Mouse (Mus musculus) ES-E14 (cell line): ENCODE data around the gene Top2a. TPM values are rescaled to one million over a fixed set of nuclear protein-coding genes. Genes with fewer than 3 reads are reported as not detected.

ENCODE experiments used
- DNase-seq: peaks from one replicate; pipeline ENCODE4 v3.0.0-alpha.2; 2013; ENCODE audit warnings: low read depth, low spot score
- H3K27ac ChIP-seq: 2 replicates; pipeline ENCODE4 v1.5.1; 2012; ENCODE audit warnings: low read depth, mild to moderate bottlenecking, low read length, moderate library complexity, mixed read lengths; ENCODE audit not compliant: poor library complexity, insufficient read depth, severe bottlenecking
- H3K36me3 ChIP-seq: 2 replicates; pipeline ENCODE4 v1.6.1; 2012; ENCODE audit warnings: mild to moderate bottlenecking, low read length, moderate library complexity, mixed read lengths; ENCODE audit not compliant: control insufficient read depth, poor library complexity, insufficient read depth, severe bottlenecking
- H3K4me1 ChIP-seq, 2 experiments: fragments of 150-350 bp in 1 of 2; sonication (generic) in 1 of 2; 2 replicates each; pipeline ENCODE4 v1.6.1; 2012; ENCODE audit warnings: low read length in 2 of 2, mild to moderate bottlenecking in 1 of 2, mixed read lengths in 1 of 2; ENCODE audit not compliant: control insufficient read depth in 2 of 2, insufficient read depth in 2 of 2, poor library complexity in 1 of 2
- H3K4me3 ChIP-seq, 2 experiments: fragments of 150-350 bp in 1 of 2; sonication (generic) in 1 of 2; 2 replicates each; pipeline ENCODE4 v1.5.1; 2012; ENCODE audit warnings: low read length in 2 of 2, low read depth in 1 of 2, mild to moderate bottlenecking in 1 of 2, mixed read lengths in 1 of 2; ENCODE audit not compliant: insufficient read depth in 1 of 2, poor library complexity in 1 of 2, severe bottlenecking in 1 of 2
- H3K9ac ChIP-seq: 2 replicates; pipeline ENCODE4 v1.6.1; 2012; ENCODE audit warnings: low read depth, mild to moderate bottlenecking, low read length, mixed read lengths; ENCODE audit not compliant: poor library complexity, insufficient read depth, severe bottlenecking
- H3K9me3 ChIP-seq: fragments of 150-350 bp; sonication (generic); 2 replicates; pipeline ENCODE4 v1.6.1; 2012; ENCODE audit warnings: low read depth, mild to moderate bottlenecking, low read length; ENCODE audit not compliant: control insufficient read depth, insufficient read depth
- CHD2 ChIP-seq: IDR thresholded peaks from 2 replicates; pipeline ENCODE4 v1.6.1; 2014; ENCODE audit warnings: mild to moderate bottlenecking, low read depth, low read length, inconsistent platforms
- HCFC1 ChIP-seq: IDR thresholded peaks from 2 replicates; pipeline ENCODE4 v1.6.1; 2012; ENCODE audit warnings: low read length, inconsistent platforms, borderline replicate concordance; ENCODE audit not compliant: insufficient read depth
- MAFK ChIP-seq: IDR thresholded peaks from 2 replicates; pipeline ENCODE4 v1.6.1; 2014; ENCODE audit warnings: mild to moderate bottlenecking, low read depth, low read length, inconsistent platforms; ENCODE audit not compliant: insufficient read depth
- ZC3H11A ChIP-seq: IDR thresholded peaks from 2 replicates; pipeline ENCODE4 v1.6.1; 2012; ENCODE audit warnings: low read depth, mild to moderate bottlenecking, inconsistent platforms, low read length, borderline replicate concordance
- ZNF384 ChIP-seq: IDR thresholded peaks from 2 replicates; pipeline ENCODE4 v1.6.1; 2012; ENCODE audit warnings: low read depth, low read length, inconsistent platforms
- in situ Hi-C, 2 experiments: fragments of 600-800 bp; cut with MboI; formaldehyde crosslinking; loops; one replicate each; pipeline ENCODE4 v1.15.1; 2025; ENCODE audit warnings: low sequenced_read_pairs in 2 of 2, inconsistent platforms in 1 of 2; ENCODE audit not compliant: unreplicated experiment in 2 of 2
- total RNA-seq: library from RNA; depleted of rRNA; stranded (reverse); fragments of 300-350 nt; gene quantifications from 2 replicates; pipeline ENCODE4 v1.2.3, GENCODE M21; 2012

Top2a gene
- total RNA-seq, 1 experiment: 353 TPM

GRCm38 (mm10) chr11:98955707-98956235, 68.2 kb downstream of the Top2a start:
- Histone ChIP-seq H3K4me1 (peaks cover 9 to 39% of the 10 kb centered on the region in 2 experiments), H3K9me3 (no peaks in the 10 kb centered on the region), H3K4me3 (peak overlapping the region in 1 of 2 experiments; percentile 47; a peak in 2 of 4 replicates), H3K36me3 (peaks cover 1% of the 10 kb centered on the region; the same call in 1 of the 2 replicates), H3K27ac (peak overlapping the region; percentile 89; the same call in 1 of the 2 replicates), H3K9ac (peak overlapping the region; percentile 42; the same call in 1 of the 2 replicates)
- TF ChIP-seq MAFK: no peak
- TF ChIP-seq ZNF384: no peak
- TF ChIP-seq CHD2: no peak
- no peak for TF ChIP-seq HCFC1
- TF ChIP-seq ZC3H11A: no peak
- in situ Hi-C loops: no loop called here
- DNase-seq: no peak

- H3K9ac ChIP-seq: peak overlapping the region; percentile 69
- H3K27ac ChIP-seq: peak overlapping the region; percentile 89
- DNase-seq: no peak
- peaks cover 9 to 41% of the 10 kb centered on the region in 2 experiments for H3K4me1 ChIP-seq
- in situ Hi-C loops: no loop called here
- TF ChIP-seq HCFC1: no peak
- TF ChIP-seq CHD2: no peak
- no peak for TF ChIP-seq ZC3H11A
- no peak for TF ChIP-seq ZNF384
- TF ChIP-seq MAFK: peak; percentile 100
- no peaks in the 10 kb centered on the region for H3K9me3 ChIP-seq
- peaks cover 7% of the 10 kb centered on the region; the same call in 1 of the 2 replicates for H3K36me3 ChIP-seq
- H3K4me3 ChIP-seq: peak overlapping the region; percentile 40 to 47
Observed at GRCm38 (mm10) chr11:98954801-98955706, 68.9 kb downstream of the Top2a start.

GRCm38 (mm10) chr11:98954373-98954772, 69.6 kb downstream of the Top2a start:
- Histone ChIP-seq H3K36me3 (peaks cover 7% of the 10 kb centered on the region; the same call in 1 of the 2 replicates), H3K27ac (peak overlapping the region; percentile 89), H3K9me3 (no peaks in the 10 kb centered on the region), H3K4me3 (peak overlapping the region; percentile 40 to 47), H3K4me1 (peaks cover 9 to 44% of the 10 kb centered on the region in 2 experiments), H3K9ac (peak overlapping the region; percentile 46; the same call in 1 of the 2 replicates)
- in situ Hi-C loops: no loop called here
- no peak for TF ChIP-seq HCFC1
- TF ChIP-seq CHD2: 0 out of 2 replicates have a peak, but pooled peaks have one; percentile 13
- no peak; the same call in 1 of the 2 replicates for TF ChIP-seq MAFK
- no peak for DNase-seq

- peak overlapping the region; percentile 46; the same call in 1 of the 2 replicates for H3K9ac ChIP-seq
- H3K36me3 ChIP-seq: peaks cover 7% of the 10 kb centered on the region; the same call in 1 of the 2 replicates
- H3K4me3 ChIP-seq: peak overlapping the region; percentile 40 to 47
Observed at GRCm38 (mm10) chr11:98953835-98954320, 70.1 kb downstream of the Top2a start.

More at GRCm38 (mm10) chr11:98953835-98954320, 70.1 kb downstream of the Top2a start:
- H3K27ac ChIP-seq: peak overlapping the region; percentile 89
- no peaks in the 10 kb centered on the region for H3K9me3 ChIP-seq
- in situ Hi-C loops: no loop called here
- no peak for TF ChIP-seq ZC3H11A
- no peak for TF ChIP-seq CHD2
- TF ChIP-seq ZNF384: no peak
- no peak for TF ChIP-seq MAFK
- TF ChIP-seq HCFC1: no peak
- no peak for DNase-seq
- H3K4me1 ChIP-seq: peaks cover 6 to 43% of the 10 kb centered on the region in 2 experiments; a peak in 3 of 4 replicates
